Mouse (Mus musculus) kidney, postnatal 0 days (tissue): ENCODE measurements at regions not wholly inside any gene's neighbourhood (a gene's known extent, or its start where the extent isn't known, plus 50 kb on each side); places are given as distances from the start of the nearest gene placed in this dataset.
A peak's percentile ranks its signal among the peaks of the same experiment; 100 is the strongest.

Source experiments
- ATAC-seq: fragments of 200-750 bp; cut with Nextera tagmentation; replicated peaks from 2 replicates; pipeline ENCODE4 v1.8.0; 2017; ENCODE audit warnings: low read depth, moderate number of reproducible peaks, moderate TSS enrichment, moderate library complexity; ENCODE audit not compliant: low FRiP score
- DNase-seq: peaks from one replicate; pipeline ENCODE4 v3.0.0-alpha.2; 2016; ENCODE audit warnings: low spot score
- H3K27ac ChIP-seq: fragments of 300-500 bp; sonication (generic); 2 replicates; pipeline ENCODE4 v1.5.1; 2014; ENCODE audit warnings: mild to moderate bottlenecking
- H3K27me3 ChIP-seq: fragments of 300-500 bp; sonication (generic); 2 replicates; pipeline ENCODE4 v1.6.1; 2014; ENCODE audit warnings: low read length, mixed read lengths; ENCODE audit not compliant: insufficient read depth
- H3K36me3 ChIP-seq: fragments of 300-500 bp; sonication (generic); 2 replicates; pipeline ENCODE4 v1.6.1; 2014; ENCODE audit warnings: low read length, mixed read lengths; ENCODE audit not compliant: insufficient read depth
- H3K4me1 ChIP-seq: fragments of 300-500 bp; sonication (generic); replicated peaks from 2 replicates; pipeline ENCODE4 v1.6.1; 2014; ENCODE audit warnings: antibody characterized with exemption, low read length, mixed read lengths; ENCODE audit not compliant: insufficient read depth
- H3K4me2 ChIP-seq: fragments of 300-500 bp; sonication (generic); 2 replicates; pipeline ENCODE4 v1.6.1; 2014; ENCODE audit warnings: mild to moderate bottlenecking, low read length, moderate library complexity, mixed read lengths
- H3K4me3 ChIP-seq: fragments of 300-500 bp; sonication (generic); replicated peaks from 2 replicates; pipeline ENCODE4 v1.5.1; 2014; ENCODE audit warnings: low read depth, low read length
- H3K9ac ChIP-seq: fragments of 300-500 bp; sonication (generic); 2 replicates; pipeline ENCODE4 v1.6.1; 2014; ENCODE audit warnings: low read depth, low read length
- H3K9me3 ChIP-seq: fragments of 300-500 bp; sonication (generic); replicated peaks from 2 replicates; pipeline ENCODE4 v1.6.1; 2016; ENCODE audit warnings: low read length, inconsistent platforms, mixed read lengths
- CTCF ChIP-seq: IDR thresholded peaks from 2 replicates; pipeline ENCODE4 v1.5.1; 2016; ENCODE audit warnings: antibody characterized with exemption, low read depth, mild to moderate bottlenecking, moderate library complexity
- WGBS: fragments of 180-500 bp; shearing (Covaris S2); extraction: QIAGEN DNeasy Blood & Tissue Kit; methylation state at CpG from one replicate; pipeline ENCODE4 v1.1.7; 2014; 5-methylcytosine and 5-hydroxymethylcytosine counted together

DNA sequence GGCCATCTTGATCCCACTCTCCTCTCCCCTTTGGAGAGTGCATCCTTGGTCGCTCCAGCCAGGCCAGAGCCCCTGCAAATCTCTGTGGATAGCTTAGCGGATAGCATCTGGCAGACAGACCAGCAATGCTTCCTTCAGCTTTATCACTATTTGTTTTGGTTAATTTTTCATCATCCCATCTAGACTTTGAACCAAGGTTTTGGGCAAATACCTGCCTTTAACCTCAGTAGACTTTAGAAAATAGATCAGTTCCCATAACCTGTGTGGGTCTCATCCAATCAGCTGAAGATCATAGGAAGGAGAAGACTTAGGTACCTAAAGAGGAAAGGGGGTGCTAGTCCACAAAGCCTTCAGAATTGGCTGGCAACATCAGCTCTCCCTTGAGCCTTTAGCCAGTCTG lies 327.2 kb upstream of the Gm10131 start:
- no peak for TF ChIP-seq CTCF
- 90% methylated on average over 2 of the region's 2 CpGs for WGBS
- H3K27ac ChIP-seq, result no peak overlapping the region
- no peak for ATAC-seq
- no peak overlapping the region for H3K4me2 ChIP-seq
- H3K4me3 ChIP-seq, result no peak overlapping the region
- H3K4me1 ChIP-seq, result no peaks in the 10 kb centered on the region
- H3K9me3 ChIP-seq, result no peaks in the 10 kb centered on the region
- H3K36me3 ChIP-seq, result no peaks in the 10 kb centered on the region
- DNase-seq, result no peak
- H3K27me3 ChIP-seq, result no peaks in the 10 kb centered on the region
- no peak overlapping the region for H3K9ac ChIP-seq

DNA sequence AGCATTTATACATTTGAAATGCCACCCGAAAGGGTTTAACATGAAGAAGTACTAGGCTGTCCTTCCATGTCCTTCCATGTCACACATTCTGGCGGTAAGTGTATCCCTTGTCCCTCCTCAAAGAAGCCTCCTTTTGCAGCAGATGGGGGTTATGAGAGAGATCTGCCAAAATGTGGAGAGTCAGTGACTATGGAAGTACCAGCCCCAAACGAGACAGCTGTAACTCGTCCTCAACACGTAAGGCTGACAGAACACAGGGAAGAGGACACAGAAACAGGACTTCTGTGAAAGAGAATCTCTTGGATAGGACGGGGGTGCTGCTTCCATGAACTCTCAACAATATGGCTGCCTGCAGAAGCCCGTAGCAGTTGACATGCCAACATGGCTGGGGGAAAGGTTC lies 320.4 kb upstream of the Gm10131 start:
- Histone ChIP-seq H3K27ac (no peak overlapping the region), H3K36me3 (no peaks in the 10 kb centered on the region), H3K4me2 (no peak overlapping the region), H3K9ac (no peak overlapping the region), H3K9me3 (no peaks in the 10 kb centered on the region), H3K4me3 (no peak overlapping the region), H3K27me3 (no peaks in the 10 kb centered on the region), H3K4me1 (no peaks in the 10 kb centered on the region)
- 88% methylated on average over 7 of the region's 7 CpGs for WGBS
- no peak for DNase-seq
- TF ChIP-seq CTCF, result no peak
- no peak for ATAC-seq

DNA sequence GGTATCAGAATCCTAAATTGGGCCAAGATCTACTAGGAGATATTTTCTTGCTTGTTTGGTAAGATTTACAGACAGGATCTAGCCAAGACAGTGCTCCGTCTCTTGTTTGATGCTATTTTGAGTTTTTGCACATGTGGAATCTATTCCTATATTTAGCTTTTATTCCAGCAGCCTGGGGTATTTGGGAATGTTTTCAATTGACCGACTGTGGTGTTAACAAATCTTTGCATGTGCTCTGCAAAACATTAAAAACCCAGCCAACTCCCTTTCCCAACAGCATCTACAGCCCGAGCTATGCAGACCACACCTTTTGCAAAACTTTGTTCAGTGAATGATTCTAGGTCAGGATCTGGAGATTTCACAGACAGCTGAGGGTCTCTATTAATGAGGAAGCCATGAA lies 317.7 kb upstream of the Gm10131 start:
- H3K4me1 ChIP-seq, result no peaks in the 10 kb centered on the region
- H3K9me3 ChIP-seq, result no peaks in the 10 kb centered on the region
- DNase-seq (no peak), ATAC-seq (no peak)
- H3K4me3 ChIP-seq, result no peak overlapping the region
- H3K36me3 ChIP-seq, result no peaks in the 10 kb centered on the region
- no peak for TF ChIP-seq CTCF
- 72% methylated on average over 3 of the region's 3 CpGs for WGBS
- no peak overlapping the region for H3K27ac ChIP-seq
- H3K4me2 ChIP-seq, result no peak overlapping the region
- H3K9ac ChIP-seq, result no peak overlapping the region
- no peaks in the 10 kb centered on the region for H3K27me3 ChIP-seq

DNA sequence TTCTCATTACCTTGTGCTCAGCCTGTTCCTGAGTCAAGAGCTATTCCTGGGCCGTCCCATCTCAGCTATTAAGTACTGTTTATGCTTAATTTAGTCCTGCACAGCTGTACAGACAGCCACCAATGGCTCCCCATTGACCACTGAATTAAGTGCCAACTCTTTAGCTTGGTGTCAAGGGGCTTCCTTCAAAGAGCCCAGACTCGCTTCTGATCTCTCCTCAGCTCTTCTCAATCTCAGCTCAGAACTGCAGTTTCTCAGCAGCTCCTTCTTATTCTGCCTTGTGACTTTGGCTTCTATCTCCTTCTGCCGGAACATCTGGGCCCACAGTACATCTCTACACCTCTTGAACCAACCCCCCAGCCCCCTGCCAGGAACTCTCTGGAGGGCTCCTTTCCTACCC lies 290.0 kb upstream of the Gm10131 start:
- no peak for TF ChIP-seq CTCF
- Histone ChIP-seq H3K9me3 (no peaks in the 10 kb centered on the region), H3K27ac (no peak overlapping the region), H3K4me2 (no peak overlapping the region), H3K36me3 (no peaks in the 10 kb centered on the region), H3K27me3 (no peaks in the 10 kb centered on the region), H3K4me3 (no peak overlapping the region), H3K4me1 (no peaks in the 10 kb centered on the region), H3K9ac (no peak overlapping the region)
- no peak for ATAC-seq
- no peak for DNase-seq
- 86% methylated on average over 3 of the region's 3 CpGs for WGBS

DNA sequence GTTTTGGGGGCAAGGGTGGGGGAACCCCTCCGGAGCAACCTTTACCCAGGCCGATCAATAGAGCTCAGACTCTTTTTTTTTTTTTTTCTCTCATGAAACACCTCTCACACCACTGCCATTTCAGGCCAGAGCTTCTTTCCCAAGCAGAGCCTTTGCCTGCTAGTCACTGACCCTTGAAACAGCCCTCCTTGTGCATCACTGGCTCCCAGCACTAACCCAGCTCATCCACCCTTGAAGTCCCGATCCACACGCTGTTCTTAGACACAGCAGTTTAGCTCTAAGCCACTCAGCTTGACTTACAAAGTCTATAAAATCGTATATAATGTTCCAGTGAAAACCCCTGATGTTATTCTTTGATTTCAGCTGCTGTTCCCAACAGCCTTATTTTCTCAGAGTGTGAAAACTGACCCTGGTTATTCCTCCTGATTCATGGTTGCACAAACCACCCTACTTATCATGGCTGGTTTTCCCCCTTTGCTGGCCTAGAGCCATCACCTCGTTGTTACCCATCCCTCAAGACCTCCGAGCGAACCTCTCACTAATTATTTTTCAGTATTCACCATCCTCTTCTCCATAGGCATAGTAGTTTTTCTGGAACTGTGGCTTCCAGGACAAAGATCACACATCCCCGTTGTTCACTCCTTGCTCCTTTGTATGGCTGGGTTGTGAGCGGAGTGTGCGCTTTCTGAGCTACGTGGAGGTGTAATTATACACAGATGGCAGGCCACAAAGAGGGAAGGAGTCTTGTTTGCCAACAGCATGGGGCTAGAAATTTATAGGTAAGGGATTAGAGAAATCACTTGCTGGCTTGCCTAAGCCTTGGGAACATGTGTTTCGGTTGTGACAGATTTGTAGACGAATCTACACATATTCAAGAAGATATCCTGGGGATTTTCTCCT lies 287.6 kb upstream of the Gm10131 start:
- Histone ChIP-seq H3K4me1 (no peaks in the 10 kb centered on the region), H3K27ac (no peak overlapping the region)
- peak; percentile 83 for DNase-seq

DNA sequence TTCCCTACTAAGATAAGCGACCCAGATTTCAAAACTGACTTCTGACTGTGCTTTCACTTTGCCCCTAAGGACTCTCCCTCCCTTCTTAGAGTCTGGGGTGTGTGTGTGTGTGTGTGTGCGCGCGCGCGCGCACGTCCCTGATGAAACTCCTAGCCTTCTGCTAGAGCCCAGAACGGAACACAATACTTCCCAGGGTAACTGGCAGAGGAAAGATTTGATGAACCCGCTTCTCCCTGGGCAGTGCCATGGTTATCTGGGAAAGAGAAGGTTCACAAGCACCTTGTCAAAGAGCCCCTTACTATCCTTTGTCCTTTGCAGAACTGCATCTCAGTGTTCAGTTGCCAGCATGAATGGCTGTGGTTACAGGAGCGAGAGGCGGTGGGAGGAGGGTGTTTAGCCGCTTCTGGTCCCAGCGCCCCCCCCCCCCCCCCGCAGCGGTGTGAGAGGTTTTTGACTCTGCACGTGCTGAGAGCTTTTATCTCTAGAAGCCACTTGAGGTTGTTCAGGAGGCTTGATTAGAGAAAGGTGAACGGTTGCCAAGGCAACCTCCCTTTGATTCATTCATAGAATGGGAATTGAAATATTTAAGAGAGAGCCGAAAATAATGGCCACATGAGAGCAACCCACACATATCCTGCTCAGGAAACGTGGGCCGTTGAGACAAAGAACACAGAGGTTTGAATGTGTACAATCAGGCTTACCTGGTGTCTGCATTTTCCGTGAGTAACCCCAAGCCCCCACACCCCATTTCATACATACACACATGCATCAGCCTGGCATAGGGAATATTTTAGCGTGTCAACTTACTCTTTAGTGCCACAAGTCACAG lies 286.3 kb upstream of the Gm10131 start:
- Histone ChIP-seq H3K4me1 (no peaks in the 10 kb centered on the region), H3K27me3 (no peaks in the 10 kb centered on the region), H3K9me3 (no peaks in the 10 kb centered on the region), H3K4me2 (0 out of 2 replicates have a peak overlapping the region, but pooled peaks have one; percentile 0), H3K36me3 (no peaks in the 10 kb centered on the region), H3K9ac (no peak overlapping the region), H3K4me3 (no peak overlapping the region), H3K27ac (no peak overlapping the region)
- 45% methylated on average over 22 of the region's 23 CpGs for WGBS
- DNase-seq, result peak; percentile 15
- no peak for TF ChIP-seq CTCF
- ATAC-seq, result no peak

More for the DNA sequence above, 287.6 kb upstream of the Gm10131 start:
- WGBS, result 37% methylated on average over 14 of the region's 14 CpGs
- Histone ChIP-seq H3K27me3 (no peaks in the 10 kb centered on the region), H3K36me3 (no peaks in the 10 kb centered on the region), H3K4me3 (no peak overlapping the region), H3K9me3 (no peaks in the 10 kb centered on the region), H3K4me2 (no peak overlapping the region), H3K9ac (no peak overlapping the region)
- ATAC-seq, result peak; percentile 61
- no peak for TF ChIP-seq CTCF
